Mouse (Mus musculus): ENCODE measurements around the gene Gm26602. TPM values are rescaled to one million over a fixed set of nuclear protein-coding genes. Genes with fewer than 3 reads are reported as not detected.

Gm26602 gene
- not detected for total RNA-seq (2021)
- long read RNA-seq, experiment 1, result 0 reads
- long read RNA-seq, experiment 2, result 0 reads

DNA sequence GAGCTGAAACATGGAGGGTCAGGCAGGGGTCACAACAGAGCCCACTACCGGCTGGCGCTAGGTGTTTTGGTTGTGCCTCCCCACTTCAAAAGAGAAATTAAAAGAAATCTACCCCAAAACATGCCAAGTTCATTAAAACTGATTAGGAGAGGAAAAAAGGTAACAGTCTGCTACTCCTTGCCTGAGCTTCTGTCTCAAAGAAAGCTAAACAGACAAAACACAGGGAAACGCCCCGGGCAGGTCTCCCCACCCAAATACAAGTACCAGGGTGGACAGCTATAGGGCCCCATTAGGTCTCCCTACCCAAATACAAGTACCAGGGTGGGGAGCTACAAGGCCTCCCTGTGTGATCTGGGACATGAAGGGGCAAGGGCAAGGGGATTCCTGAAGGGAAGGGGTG, at the start of gene Gm26602:
Gm26602 (plus strand) TSS at position 301 of the 400 bp plus-strand sequence.
- no peak for DNase-seq
- intact Hi-C loops (cut with DNase I), result no loop called here

DNA sequence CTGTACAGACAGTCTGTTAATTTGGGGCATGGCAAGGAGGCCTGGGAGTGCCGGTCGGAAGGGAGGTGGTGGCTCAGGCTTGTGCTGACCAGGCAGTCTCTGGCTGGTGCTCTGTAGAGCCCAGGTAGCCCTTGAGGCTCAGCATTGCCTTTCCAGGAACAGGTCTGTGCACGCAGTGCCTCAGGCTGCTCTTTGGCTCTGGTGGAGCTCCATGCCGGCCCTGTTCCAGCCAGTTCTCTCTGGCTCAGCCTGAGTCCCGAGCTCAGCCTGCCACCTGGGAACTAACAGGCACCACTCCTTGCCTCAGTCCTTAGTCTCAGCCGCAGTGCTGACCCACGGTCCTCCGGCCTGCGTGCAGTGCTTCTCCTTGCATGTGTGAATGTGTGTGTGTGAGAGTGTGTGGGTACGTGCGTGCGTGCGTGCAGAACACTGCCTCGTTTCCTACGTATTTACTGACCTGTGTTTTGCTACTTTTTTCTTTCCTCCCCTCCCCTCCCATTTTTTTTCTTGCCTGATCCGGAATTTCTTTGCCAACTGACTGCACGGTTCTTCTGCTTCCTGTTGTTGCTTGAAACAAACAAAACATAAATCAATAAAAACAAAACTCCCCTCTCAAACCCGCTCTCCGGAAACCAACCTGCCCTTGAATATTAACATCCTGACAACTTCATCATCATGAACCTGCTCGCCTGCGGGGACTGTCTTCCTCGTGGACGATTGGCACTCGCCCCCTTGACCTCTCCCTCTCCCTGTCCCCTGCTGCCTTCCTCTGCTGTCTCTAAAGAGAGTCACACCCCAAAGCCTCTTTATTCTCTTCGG, 49.2 kb upstream of the Gm26602 start:
- intact Hi-C loops (cut with DNase I), result no loop called here
- no peak for DNase-seq

DNA sequence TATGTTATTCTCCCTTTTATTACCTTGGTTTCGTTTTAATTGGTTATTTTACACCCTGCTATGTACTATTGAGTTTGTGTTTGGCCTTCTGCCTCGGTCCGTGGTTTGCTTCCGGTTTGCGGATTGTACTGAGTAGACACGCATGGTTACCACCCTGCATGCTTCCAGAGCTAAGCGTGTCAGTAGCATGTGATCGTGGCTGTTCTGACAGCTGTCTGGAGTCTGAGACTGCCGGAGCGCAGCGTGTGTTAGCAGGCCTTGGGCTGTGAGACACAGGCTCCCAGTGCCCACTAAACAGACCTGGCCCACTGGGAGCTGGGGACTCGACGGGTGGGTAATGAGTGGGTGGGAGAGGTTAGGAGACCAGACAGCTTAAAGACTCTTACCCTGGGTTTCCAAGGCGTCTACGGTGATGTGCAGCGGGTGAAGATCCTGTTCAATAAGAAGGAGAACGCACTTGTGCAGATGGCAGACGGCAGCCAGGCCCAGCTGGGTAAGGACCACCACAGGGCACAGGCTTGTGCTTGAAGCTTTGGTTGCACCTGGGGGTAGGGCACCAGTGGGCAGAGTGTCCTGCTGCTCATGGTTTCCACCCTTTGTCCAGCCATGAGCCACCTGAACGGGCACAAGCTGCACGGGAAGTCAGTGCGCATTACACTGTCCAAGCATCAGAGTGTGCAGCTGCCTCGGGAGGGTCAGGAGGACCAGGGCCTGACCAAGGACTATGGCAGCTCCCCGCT, 48.4 kb upstream of the Gm26602 start:
- intact Hi-C loops (cut with DNase I), result no loop called here
- no peak for DNase-seq

DNA sequence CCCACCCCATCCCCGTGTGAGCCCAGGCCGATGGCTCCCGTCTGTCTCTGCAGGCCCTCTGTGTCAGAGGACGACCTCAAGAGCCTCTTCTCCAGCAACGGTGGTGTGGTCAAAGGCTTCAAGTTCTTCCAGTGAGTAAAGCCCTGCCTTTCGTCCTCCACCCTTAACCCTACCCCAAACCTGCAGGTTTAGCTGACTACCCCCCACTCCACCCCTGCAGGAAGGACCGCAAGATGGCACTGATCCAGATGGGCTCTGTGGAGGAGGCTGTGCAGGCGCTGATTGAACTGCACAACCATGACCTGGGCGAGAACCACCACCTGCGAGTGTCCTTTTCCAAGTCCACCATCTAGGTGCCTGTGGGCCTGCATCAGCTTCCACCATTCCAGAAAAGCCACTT, 47.7 kb upstream of the Gm26602 start:
- intact Hi-C loops (cut with DNase I), result no loop called here
- DNase-seq, result no peak

DNA sequence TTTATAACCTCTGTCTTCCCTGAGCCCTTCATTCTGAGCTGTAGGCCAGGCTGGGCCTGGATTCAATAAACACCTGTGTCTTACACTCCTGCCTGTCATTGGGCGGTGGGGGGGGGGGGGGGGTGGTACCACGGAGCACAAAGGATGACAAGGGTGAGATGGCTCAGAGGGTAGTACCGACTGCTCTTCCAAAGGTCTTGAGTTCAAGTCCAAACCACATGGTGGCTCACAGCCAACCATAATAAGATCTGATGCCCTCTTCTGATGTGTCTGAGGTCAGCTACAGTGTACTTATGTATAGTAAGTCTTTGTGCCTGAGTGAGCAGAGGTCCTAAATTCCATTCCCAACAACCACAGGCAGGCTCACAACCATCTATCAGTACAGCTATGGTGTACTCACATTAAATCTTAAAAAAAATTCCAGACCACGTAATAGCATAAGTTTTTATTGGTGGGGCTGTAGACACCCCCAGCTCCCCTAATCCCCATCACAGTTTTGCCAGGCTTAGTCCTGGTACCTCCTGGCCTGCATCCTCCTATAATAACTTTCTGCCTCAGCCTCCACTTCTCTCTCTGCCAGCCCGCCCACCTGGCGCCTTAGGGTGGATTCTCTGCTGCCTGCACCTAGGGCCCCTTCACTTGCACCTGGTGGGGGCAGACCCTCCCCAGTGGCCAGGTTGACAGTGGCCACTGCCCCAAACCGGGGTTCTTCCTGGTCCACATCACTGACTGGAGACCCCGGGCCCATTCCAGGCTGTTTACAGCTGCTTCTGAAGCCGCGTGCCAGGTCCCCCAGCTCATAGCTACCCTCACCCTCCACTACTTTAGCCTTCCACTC, 46.1 kb upstream of the Gm26602 start:
- no peak for DNase-seq
- intact Hi-C loops (cut with DNase I), result no loop called here

DNA sequence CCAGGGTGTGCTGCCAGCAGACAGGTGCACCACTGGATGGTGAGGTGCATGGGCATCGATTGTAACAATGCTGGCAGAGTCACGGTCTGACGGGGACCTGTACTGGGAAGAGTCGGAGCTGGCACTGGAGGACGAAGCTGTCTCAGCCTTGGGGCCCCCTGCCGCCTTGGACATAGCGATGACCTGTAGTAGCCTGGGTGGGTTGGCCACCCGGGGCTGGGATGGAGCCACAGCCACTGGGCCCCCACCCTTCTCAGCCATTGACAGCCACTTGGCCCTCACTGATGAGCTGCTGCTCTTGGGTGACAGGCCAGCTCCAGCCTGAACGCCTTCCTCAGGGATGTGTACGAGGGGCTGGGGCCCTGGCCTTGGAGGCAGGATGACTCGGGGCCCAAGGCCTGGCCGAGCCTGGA, 45.5 kb upstream of the Gm26602 start:
- DNase-seq, result no peak
- intact Hi-C loops (cut with DNase I), result no loop called here

DNA sequence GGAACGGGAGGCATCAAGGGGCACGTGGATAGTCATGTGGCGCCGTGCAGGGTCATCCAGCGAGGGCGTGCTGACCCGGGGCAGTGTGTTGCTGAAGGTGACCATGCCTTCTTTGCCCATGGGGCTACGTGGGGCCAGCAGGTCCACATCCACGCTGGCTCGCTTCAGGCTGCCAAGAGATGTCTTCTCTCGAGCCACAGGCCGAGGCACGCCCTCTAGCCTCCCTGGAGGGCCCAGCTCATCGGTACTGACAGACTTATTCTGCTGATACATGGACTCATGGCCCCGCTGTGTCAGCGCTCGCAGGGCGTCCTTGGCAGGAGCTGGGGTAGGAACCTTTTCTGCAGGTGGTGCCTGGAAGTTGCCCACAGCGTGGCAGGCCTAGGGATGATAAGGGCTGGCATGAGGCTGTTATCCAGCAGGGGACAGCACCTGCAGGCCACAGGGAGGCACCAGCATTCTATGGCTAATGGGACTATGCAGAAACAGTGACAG, 44.8 kb upstream of the Gm26602 start:
- no peak for DNase-seq
- intact Hi-C loops (cut with DNase I), result no loop called here

DNA sequence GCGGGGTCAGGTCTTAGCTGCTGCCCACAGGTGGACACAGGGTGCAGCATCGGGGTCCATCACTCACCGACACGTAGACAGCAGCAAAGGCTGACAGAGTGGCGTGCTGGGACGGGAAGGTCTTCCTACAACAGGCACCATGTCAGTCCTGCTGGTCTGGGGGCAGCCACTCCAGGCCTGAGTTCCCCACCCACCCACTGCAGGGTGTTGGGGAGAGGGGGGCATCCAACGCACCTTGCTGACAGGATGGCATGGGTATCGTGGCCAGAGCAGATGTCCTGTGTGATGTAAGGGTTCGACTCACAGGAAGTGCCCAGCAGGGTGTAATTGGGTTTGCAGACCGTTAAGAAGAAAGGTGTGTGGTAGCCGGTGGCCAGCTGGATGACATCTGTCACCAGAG, 44.1 kb upstream of the Gm26602 start:
- intact Hi-C loops (cut with DNase I), result no loop called here
- no peak for DNase-seq

DNA sequence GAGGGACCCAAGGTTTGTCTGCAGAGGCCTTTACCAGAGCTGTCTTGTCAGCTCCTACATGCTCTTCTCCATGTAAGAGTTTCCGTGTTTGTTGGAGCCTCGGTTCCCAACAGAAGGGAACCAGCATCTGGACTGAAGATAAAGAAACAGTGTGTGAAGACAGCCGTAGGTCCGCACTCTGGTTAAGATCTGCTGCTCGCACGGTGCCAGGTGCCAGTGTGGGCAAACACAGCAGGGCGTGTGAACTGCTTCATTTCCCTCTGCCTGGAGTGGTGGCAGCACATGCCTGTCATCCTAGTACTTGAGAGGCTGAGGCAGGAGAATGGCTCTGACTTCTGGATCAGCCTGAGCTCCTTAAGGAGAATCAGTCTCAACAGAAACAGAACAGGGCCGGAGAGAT, 38.8 kb upstream of the Gm26602 start:
- DNase-seq, result no peak
- intact Hi-C loops (cut with DNase I), result no loop called here

DNA sequence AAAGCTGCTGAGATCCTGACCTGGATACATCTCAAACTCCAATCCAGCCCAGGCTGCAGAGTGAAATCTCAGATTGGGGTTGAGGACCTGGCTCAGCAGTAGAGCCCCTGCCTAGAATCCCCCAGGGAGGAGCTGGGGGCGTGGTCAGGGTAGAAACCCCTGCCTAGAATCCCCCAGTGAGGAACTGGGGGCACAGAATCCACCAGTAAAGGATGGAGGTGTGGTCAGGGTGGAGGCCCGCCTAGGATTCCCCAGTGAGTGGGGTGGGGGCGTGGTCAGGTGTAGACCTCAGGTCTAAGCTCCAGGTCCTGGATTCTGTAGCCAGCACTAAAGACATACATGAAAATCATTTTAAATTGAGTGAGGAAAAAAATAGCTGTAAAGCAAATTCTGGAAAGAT, 37.8 kb upstream of the Gm26602 start:
- intact Hi-C loops (cut with DNase I), result no loop called here
- no peak for DNase-seq

DNA sequence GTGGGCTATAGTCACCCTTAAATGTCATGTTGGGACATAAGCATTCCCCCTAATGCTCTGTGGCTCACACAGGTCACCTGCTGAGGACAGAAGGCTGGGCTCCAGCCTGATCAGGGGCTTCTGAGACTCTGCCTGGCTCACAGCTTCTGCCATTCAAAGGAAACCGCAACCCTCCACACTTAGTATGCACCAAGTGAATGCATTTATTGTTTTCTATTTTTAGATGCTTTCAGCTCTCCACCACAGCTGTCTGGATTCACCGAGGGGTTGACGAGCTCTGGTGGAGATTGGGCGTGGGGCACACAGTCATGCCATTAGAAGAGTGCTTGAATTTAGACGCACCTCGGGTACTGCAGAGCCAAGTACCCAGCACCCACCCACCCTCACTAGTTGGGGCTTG, 37.3 kb upstream of the Gm26602 start:
- no peak for DNase-seq
- intact Hi-C loops (cut with DNase I), result no loop called here

DNA sequence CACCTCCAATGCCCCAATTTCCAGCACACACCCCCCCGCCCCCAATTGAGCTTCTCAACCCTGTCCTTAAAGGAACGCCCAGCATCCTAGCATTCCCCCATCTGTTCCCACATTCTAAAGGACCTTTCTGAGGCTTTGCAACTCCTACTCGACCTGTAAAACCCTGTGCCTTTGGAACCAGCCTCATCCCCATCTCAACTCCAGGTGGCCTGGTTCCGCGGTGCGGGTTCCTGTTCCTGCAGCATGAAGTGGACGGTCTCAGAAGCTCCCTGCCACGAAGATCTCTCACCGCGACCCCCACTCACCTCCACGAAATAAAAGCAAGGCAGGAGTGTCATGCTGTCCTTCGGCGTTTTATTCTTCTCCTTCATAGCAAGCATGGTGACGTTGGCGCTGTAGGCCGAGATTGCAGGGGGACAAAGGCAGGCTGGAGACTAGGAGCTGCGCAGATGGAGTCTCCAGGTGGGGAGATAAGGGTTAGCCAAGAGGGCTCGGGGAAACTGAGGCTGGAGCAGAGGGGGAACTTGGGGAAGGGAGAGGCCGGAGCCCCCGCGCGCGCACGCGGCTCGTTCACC, 36.9 kb upstream of the Gm26602 start:
- no peak for DNase-seq
- intact Hi-C loops (cut with DNase I), result no loop called here

DNA sequence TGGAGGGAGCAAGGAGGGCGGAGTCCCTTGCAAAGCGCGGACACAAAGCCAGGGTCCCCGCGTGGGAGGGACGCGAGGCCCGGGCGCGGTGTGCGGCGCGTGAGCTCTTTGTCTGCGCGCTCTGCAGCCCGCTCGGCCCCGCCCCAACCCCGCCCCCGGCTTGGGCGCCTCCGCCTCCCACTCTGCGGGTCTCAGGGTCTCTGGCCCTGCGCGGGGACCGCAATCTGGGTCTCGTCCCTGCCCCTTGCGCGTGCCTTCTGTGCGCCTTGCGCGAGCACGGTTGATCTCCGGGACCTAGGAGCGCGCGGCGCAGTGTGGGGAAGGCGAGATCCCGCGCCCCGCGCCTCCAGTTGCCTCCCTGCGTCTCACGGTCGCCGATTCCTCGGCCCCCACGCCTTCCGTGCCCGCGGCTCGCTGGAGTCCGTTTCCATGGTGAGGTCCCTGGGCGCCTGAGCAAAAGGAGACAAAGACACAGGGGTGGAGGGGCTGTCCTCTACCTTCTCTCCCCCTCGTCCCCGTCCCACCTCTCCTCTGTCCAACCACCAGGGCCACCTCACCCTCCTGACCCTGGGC, 36.3 kb upstream of the Gm26602 start, which contains the start of the genes Prtn3 and Plppr3:
Prtn3 (plus strand) TSS at position 187 of the 573 bp plus-strand sequence.
Plppr3 (minus strand) TSS at position 345 of the 573 bp plus-strand sequence.
- DNase-seq, result no peak
- intact Hi-C loops (cut with DNase I), result no loop called here

DNA sequence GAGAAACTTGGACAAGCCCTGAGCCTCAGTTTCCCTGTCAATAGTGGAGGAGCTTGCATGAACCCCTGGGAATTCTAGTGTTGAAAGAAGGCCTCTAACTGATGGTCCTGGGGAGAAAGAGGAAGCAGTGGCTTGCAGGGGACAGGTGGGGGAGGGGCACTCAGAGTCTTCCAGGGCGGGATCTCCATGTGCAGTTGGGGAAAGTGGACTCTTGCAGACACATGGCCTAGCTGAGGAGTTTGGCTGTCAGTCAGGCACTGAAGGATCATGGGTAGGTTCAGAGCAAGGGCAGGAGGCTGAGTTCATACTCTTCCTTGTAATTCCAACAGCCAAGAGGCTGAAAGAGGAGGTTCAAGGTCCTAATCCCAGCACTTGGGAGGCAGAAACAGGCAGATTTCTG, 33.5 kb upstream of the Gm26602 start:
- intact Hi-C loops (cut with DNase I), result no loop called here
- no peak for DNase-seq

DNA sequence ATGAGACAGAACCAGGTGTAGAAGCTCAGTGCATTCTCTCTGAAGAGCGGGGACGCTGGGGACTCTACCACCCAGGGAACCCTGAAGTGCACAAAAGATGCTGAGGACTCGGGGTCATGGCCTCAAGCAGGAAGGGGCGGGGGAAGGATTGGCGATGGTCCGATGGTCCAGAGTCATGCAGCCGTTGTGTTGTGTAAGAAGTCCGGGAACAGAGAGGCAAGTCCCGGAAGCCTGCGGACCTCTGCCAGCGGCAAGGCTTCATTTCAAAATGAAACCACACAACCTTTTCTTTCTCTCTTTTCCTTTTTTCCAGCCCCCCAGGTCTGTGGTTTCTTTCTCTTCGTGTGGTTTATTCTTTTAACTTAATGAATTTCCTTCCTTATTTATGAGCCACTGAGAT, 32.9 kb upstream of the Gm26602 start:
- DNase-seq, result peak; percentile 55 to 58
- intact Hi-C loops (cut with DNase I), result no loop called here

DNA sequence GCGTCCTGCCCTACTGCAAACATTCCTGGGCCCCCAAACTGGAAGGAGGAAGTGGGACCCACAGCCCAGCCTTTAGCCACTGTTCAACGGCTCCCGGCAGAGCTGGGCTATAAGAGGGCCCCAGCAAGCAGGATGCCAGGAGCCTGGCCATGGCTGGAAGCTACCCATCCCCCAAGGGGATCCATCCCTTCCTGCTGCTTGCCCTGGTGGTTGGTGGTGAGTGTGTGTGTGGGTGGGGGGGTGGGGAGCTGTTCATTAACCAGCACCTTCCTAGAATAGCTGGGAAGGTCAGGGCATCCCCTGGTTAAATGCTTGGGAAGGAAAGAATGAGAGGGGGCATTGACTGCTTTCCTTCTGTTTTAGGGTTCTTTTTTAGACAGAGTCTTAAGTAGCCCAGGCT, 31.1 kb upstream of the Gm26602 start:
- DNase-seq, result no peak
- intact Hi-C loops (cut with DNase I), result no loop called here

DNA sequence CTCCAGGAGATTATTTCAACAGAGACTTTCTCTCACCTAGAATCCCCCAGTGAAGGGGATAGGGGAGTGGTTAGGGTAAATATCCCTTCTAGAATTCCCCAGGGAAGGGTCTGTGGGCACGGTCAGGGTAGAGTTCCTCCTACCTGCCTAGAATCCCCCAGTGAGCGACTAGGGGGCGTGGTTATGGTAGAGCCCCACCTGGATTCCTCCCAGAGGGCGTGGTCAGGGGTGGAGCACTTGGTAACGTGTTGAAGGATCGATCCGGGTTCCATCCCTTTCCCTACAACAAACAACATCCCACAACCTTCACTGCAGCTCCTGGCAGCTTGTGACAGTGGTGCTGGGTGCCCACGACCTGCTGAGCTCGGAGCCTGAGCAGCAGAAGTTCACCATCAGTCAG, 29.9 kb upstream of the Gm26602 start:
- intact Hi-C loops (cut with DNase I), result loop anchor here (5.0 kb wide), 1 partner anchor 48 kb away; no protein-coding TSS in a partner anchor
- DNase-seq, result no peak

DNA sequence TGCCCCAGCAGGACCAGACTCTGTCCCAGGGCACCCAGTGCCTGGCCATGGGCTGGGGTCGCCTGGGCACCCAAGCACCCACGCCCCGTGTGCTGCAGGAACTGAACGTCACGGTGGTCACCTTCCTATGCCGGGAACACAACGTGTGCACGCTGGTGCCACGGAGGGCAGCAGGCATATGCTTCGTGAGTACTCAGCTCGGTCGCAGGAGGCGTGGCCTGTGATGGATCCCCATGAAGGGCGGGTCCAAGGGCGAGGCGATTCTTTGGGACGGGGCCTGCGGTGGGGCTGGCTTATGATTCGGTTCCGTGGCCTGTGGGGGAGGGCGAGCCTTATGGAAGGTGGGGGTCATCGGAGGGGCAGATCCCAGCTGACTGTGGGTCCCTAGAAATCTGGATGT, 28.7 kb upstream of the Gm26602 start:
- intact Hi-C loops (cut with DNase I), result loop anchor here (5.0 kb wide), 1 partner anchor 50 kb away; no protein-coding TSS in a partner anchor
- DNase-seq, result no peak

DNA sequence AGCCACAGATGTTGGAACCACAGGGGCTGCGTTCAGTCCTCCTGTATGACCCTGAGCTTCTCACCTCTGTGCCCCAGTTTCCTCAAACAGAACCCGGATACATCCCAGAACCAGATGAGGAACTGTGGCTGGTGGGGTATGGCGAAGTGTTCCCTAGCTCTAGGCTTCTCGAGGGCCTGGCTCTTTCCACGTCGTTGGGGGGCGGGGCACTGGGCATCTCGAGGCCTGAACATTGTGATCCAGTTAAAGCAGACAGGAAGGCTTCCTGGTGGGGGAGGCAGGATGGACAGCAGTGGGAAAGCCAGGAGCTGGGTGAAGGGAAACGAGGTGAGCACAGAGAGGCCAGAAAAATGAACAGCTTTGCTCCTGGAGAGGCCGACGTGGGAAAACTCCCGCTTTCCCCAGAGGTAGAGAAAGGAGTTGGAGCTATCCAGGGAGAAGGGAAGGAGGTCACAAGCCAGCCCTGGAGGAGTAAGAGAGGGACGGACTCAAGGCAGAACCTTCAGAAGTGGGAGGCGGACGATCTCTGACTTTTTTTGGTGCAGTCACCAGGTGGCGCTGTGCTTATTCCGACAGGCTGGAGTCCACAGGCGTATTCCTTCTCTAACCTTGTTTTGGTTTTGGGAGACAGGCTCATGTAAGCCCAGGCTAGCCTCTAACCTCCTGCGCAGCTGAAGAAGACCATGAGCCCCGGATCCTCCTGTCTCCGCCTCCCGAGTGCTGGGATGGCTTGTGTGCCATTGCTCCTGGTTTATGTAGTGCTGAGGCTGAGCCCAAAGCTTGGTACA, 27.2 kb upstream of the Gm26602 start:
- intact Hi-C loops (cut with DNase I), result loop anchor here (5.0 kb wide), 1 partner anchor 51 kb away; no protein-coding TSS in a partner anchor
- DNase-seq, result peak; percentile 75 to 77

All from gastrocnemius, postnatal 36 days (tissue).